8 mouse cellular contexts compared by ENCODE assay signal in genomic region chr14:51983855-51984246, GRCm38 (mm10). TPM values are rescaled to one million over a fixed set of nuclear protein-coding genes. Genes with fewer than 3 reads are reported as not detected.
A peak's percentile ranks its signal among the peaks of the same experiment; 100 is the strongest.
DNase-seq lines count a peak whose midpoint lies in the region; ATAC-seq and TF ChIP-seq lines count a peak whose summit lies in the region.

No protein-coding gene starts in this region.

- H3K9ac ChIP-seq in heart, embryonic 14.5 days (ENCODE audit: low read length) = peak overlapping the region; percentile 94
- H3K9ac ChIP-seq in hindbrain, embryonic 12.5 days = peak overlapping the region; percentile 79
- peak overlapping the region; percentile 88 for H3K9ac ChIP-seq in midbrain, embryonic 11.5 days (ENCODE audit: low read length)

- intact Hi-C loops in heart, postnatal 36 days (cut with DNase I) = loop anchor here (2.0 to 5.0 kb wide), 4 partner anchors 39 to 213 kb away; partner anchors contain the start of gene Supt16
- intact Hi-C loops in left cerebral cortex, postnatal 14 days (cut with DNase I) = no loop called here

- no peaks in the 10 kb centered on the region for H3K9me3 ChIP-seq in heart, embryonic 14.5 days (ENCODE audit: control insufficient read depth, low read length)
- no peaks in the 10 kb centered on the region for H3K9me3 ChIP-seq in G1E (replicated peaks)
- H3K9me3 ChIP-seq in hindbrain, embryonic 12.5 days (replicated peaks) = no peaks in the 10 kb centered on the region
- no peaks in the 10 kb centered on the region for H3K9me3 ChIP-seq in midbrain, embryonic 11.5 days (ENCODE audit: control insufficient read depth, low read length)

- peak overlapping the region; percentile 88 for H3K4me2 ChIP-seq in heart, embryonic 14.5 days (ENCODE audit: low read length)
- peak overlapping the region; percentile 79 for H3K4me2 ChIP-seq in hindbrain, embryonic 12.5 days (replicated peaks)
- peak overlapping the region; percentile 61 for H3K4me2 ChIP-seq in midbrain, embryonic 11.5 days

- TF ChIP-seq CTCF in G1E (IDR thresholded peaks at IDR 0.05; ENCODE audit: low read depth, low read length) = no peak

- 17% methylated on average over 10 of the region's 10 CpGs for WGBS in heart, embryonic 14.5 days
- WGBS in hindbrain, embryonic 12.5 days = 6% methylated on average over 10 of the region's 10 CpGs
- 9% methylated on average over 10 of the region's 10 CpGs for WGBS in midbrain, embryonic 11.5 days

- no peak for DNase-seq in heart, postnatal 36 days
- DNase-seq in G1E (ENCODE audit: low spot score) = no peak
- no peak for DNase-seq in midbrain, embryonic 11.5 days (ENCODE audit: low spot score, missing footprints)
- no peak for DNase-seq in left cerebral cortex, postnatal 14 days (ENCODE audit: low spot score in 2 of 2)
- DNase-seq in right cerebral cortex, adult 2 months (ENCODE audit: low spot score in 2 of 2) = no peak
- no peak for DNase-seq in left cerebral cortex, adult 9 months (ENCODE audit: low spot score in 2 of 2)

- H3K4me1 ChIP-seq in heart, embryonic 14.5 days (ENCODE audit: control insufficient read depth in 2 of 2, insufficient read depth in 2 of 2, low read length in 2 of 2) = peaks cover 2 to 19% of the 10 kb centered on the region in 2 experiments; a peak in 3 of 4 replicates
- H3K4me1 ChIP-seq in G1E (ENCODE audit: insufficient read depth, low read depth, low read length) = peaks cover 45% of the 10 kb centered on the region
- peaks cover 20% of the 10 kb centered on the region for H3K4me1 ChIP-seq in hindbrain, embryonic 12.5 days
- H3K4me1 ChIP-seq in midbrain, embryonic 11.5 days (ENCODE audit: control insufficient read depth, insufficient read depth, low read length) = peaks cover 20% of the 10 kb centered on the region

- no peaks in the 10 kb centered on the region for H3K27me3 ChIP-seq in heart, embryonic 14.5 days (ENCODE audit: control insufficient read depth, insufficient read depth, low read length)
- H3K27me3 ChIP-seq in G1E (ENCODE audit: insufficient read depth, low read length) = peaks cover 16% of the 10 kb centered on the region
- no peaks in the 10 kb centered on the region for H3K27me3 ChIP-seq in hindbrain, embryonic 12.5 days
- H3K27me3 ChIP-seq in midbrain, embryonic 11.5 days (ENCODE audit: control insufficient read depth, insufficient read depth, low read length) = no peaks in the 10 kb centered on the region

- H3K4me3 ChIP-seq in heart, embryonic 14.5 days (ENCODE audit: control insufficient read depth in 1 of 2, insufficient read depth in 1 of 2, low read depth in 1 of 2, low read length in 2 of 2) = peak overlapping the region; percentile 81 to 83
- peak overlapping the region; percentile 74; the same call in 1 of the 2 replicates for H3K4me3 ChIP-seq in G1E (ENCODE audit: low read depth, low read length)
- peak overlapping the region; percentile 68 for H3K4me3 ChIP-seq in hindbrain, embryonic 12.5 days
- H3K4me3 ChIP-seq in midbrain, embryonic 11.5 days (ENCODE audit: low read depth, low read length) = peak overlapping the region; percentile 78

- peak overlapping the region; percentile 41 to 89; a peak in 2 of 4 replicates for H3K27ac ChIP-seq in heart, embryonic 14.5 days (replicated peaks in 1 of 2; ENCODE audit: control insufficient read depth in 1 of 2, insufficient read depth in 1 of 2, low read depth in 2 of 2, low read length in 2 of 2)
- peak overlapping the region; percentile 90 for H3K27ac ChIP-seq in hindbrain, embryonic 12.5 days
- H3K27ac ChIP-seq in midbrain, embryonic 11.5 days (ENCODE audit: low read depth, low read length) = no peak overlapping the region

- peaks cover 20% of the 10 kb centered on the region for H3K36me3 ChIP-seq in heart, embryonic 14.5 days (ENCODE audit: control insufficient read depth, insufficient read depth, low read length)
- peaks cover 7% of the 10 kb centered on the region for H3K36me3 ChIP-seq in G1E (replicated peaks)
- peaks cover 14% of the 10 kb centered on the region for H3K36me3 ChIP-seq in hindbrain, embryonic 12.5 days
- H3K36me3 ChIP-seq in midbrain, embryonic 11.5 days (ENCODE audit: control insufficient read depth, insufficient read depth, low read length) = peaks cover 6% of the 10 kb centered on the region; the same call in 1 of the 2 replicates

- ATAC-seq in heart, embryonic 14.5 days (ENCODE audit: insufficient number of reproducible peaks, insufficient read depth, low FRiP score, low read depth) = no peak
- no peak for ATAC-seq in G1E (ENCODE audit: extremely low read depth, insufficient number of reproducible peaks, low FRiP score, poor library complexity, severe bottlenecking)
- no peak for ATAC-seq in hindbrain, embryonic 12.5 days (ENCODE audit: low FRiP score)
- no peak for ATAC-seq in midbrain, embryonic 11.5 days (ENCODE audit: low FRiP score)

RNA-seq across cellular contexts. Expression of gene Arhgef40, which starts 0.7 kb away (rescaled TPM):
- polyA plus RNA-seq in heart, embryonic 14.5 days (2014; fragmentation: Nextera tagmentation; extraction: Ambion mirVana) = 50.6 and 59.6 TPM in 2 replicates
- total RNA-seq in heart, postnatal 36 days (2021) = 10 to 100 TPM; 30.3 to 34.7 TPM
- total RNA-seq in G1E (2014; fragmentation: Nextera tagmentation) = 33.9 and 37.5 TPM in 2 replicates
- total RNA-seq in G1E (2017) = 3.1 and 3.4 TPM in 2 replicates
- polyA plus RNA-seq in G1E (2012) = 30.3 and 32.2 TPM in 2 replicates
- polyA plus RNA-seq in hindbrain, embryonic 12.5 days (2016; fragmentation: Nextera tagmentation; extraction: Ambion mirVana) = 126 and 133 TPM in 2 replicates
- polyA plus RNA-seq in midbrain, embryonic 11.5 days (2014; fragmentation: Nextera tagmentation; extraction: Ambion mirVana) = 50.4 and 52.8 TPM in 2 replicates
- 10 to 100 TPM; 31.9 to 35.2 TPM for total RNA-seq in left cerebral cortex, postnatal 14 days (2021)

RNA-seq across cellular contexts. Expression of gene Tmem253, which starts 31.6 kb away (rescaled TPM):
- polyA plus RNA-seq in heart, embryonic 14.5 days (2014; fragmentation: Nextera tagmentation; extraction: Ambion mirVana) = 1.2 and 1.5 TPM in 2 replicates
- total RNA-seq in heart, postnatal 36 days (2021) = 1 to 10 TPM; 2.1 to 2.3 TPM
- total RNA-seq in G1E (2014; fragmentation: Nextera tagmentation) = 0.58 and 2.5 TPM in 2 replicates
- total RNA-seq in G1E (2017) = 0.12 and 0.27 TPM in 2 replicates
- polyA plus RNA-seq in G1E (2012) = 0.19 and 0.29 TPM in 2 replicates
- 0.59 and 1.6 TPM in 2 replicates for polyA plus RNA-seq in hindbrain, embryonic 12.5 days (2016; fragmentation: Nextera tagmentation; extraction: Ambion mirVana)
- polyA plus RNA-seq in midbrain, embryonic 11.5 days (2014; fragmentation: Nextera tagmentation; extraction: Ambion mirVana) = 1.0 and 1.5 TPM in 2 replicates
- total RNA-seq in left cerebral cortex, postnatal 14 days (2021) = under 1 TPM; 0.36 to 0.77 TPM

RNA-seq across cellular contexts. Expression of gene Zfp219, which starts 36.7 kb away (rescaled TPM):
- 19.2 and 19.9 TPM in 2 replicates for polyA plus RNA-seq in heart, embryonic 14.5 days (2014; fragmentation: Nextera tagmentation; extraction: Ambion mirVana)
- total RNA-seq in heart, postnatal 36 days (2021) = 10 to 100 TPM; 27.8 to 31.7 TPM
- total RNA-seq in G1E (2014; fragmentation: Nextera tagmentation) (28.1 and 29.6 TPM in 2 replicates), G1E (2017) (16.4 and 16.9 TPM in 2 replicates)
- 83.1 and 97.0 TPM in 2 replicates for polyA plus RNA-seq in G1E (2012)
- polyA plus RNA-seq in hindbrain, embryonic 12.5 days (2016; fragmentation: Nextera tagmentation; extraction: Ambion mirVana) = 64.4 and 71.7 TPM in 2 replicates
- polyA plus RNA-seq in midbrain, embryonic 11.5 days (2014; fragmentation: Nextera tagmentation; extraction: Ambion mirVana) = 91.9 and 110 TPM in 2 replicates
- total RNA-seq in left cerebral cortex, postnatal 14 days (2021) = 10 to 100 TPM; 29.5 to 33.6 TPM

RNA-seq across cellular contexts. Expression of gene Olfr221, which starts 58.4 kb away (rescaled TPM):
- polyA plus RNA-seq in heart, embryonic 14.5 days (2014; fragmentation: Nextera tagmentation; extraction: Ambion mirVana) = 0.19 TPM in 1 of 2 replicates, not detected in the other
- total RNA-seq in heart, postnatal 36 days (2021) = not detected
- not detected in 2 replicates for total RNA-seq in G1E (2014; fragmentation: Nextera tagmentation)
- total RNA-seq in G1E (2017) = 0.16 and 0.23 TPM in 2 replicates
- polyA plus RNA-seq in G1E (2012) = not detected in 2 replicates
- not detected in 2 replicates for polyA plus RNA-seq in hindbrain, embryonic 12.5 days (2016; fragmentation: Nextera tagmentation; extraction: Ambion mirVana)
- not detected in 2 replicates for polyA plus RNA-seq in midbrain, embryonic 11.5 days (2014; fragmentation: Nextera tagmentation; extraction: Ambion mirVana)
- not detected for total RNA-seq in left cerebral cortex, postnatal 14 days (2021)
